Mouse (Mus musculus): ENCODE measurements at regions not wholly inside any gene's neighbourhood (a gene's known extent, or its start where the extent isn't known, plus 50 kb on each side); places are given as distances from the start of the nearest gene placed in this dataset.

- no peaks in the 10 kb centered on the region for H3K27me3 ChIP-seq (ENCODE audit: control insufficient read depth, insufficient read depth, low read depth, low read length)
- WGBS: 69% methylated on average over 5 of the region's 5 CpGs
- no peaks in the 10 kb centered on the region for H3K9me3 ChIP-seq (ENCODE audit: control insufficient read depth, low read length)
- H3K9ac ChIP-seq (ENCODE audit: low read length): 0 out of 2 replicates have a peak overlapping the region, but pooled peaks have one; percentile 17
- peak overlapping the region; percentile 82 for H3K27ac ChIP-seq (ENCODE audit: low read length)
- no peak for ATAC-seq (ENCODE audit: low read depth)
- peaks cover 6% of the 10 kb centered on the region for H3K4me1 ChIP-seq (replicated peaks; ENCODE audit: control insufficient read depth, insufficient read depth, low read length)
- no peaks in the 10 kb centered on the region for H3K36me3 ChIP-seq (ENCODE audit: control insufficient read depth, insufficient read depth, low read length)
- H3K4me3 ChIP-seq (ENCODE audit: low read length): no peak overlapping the region
- H3K4me2 ChIP-seq (ENCODE audit: low read depth, low read length): no peak overlapping the region
Measured at GRCm38 (mm10) chr13:51912477-51912876, 66.0 kb downstream of the Gadd45g start.

GRCm38 (mm10) chr13:51912994-51913393 lies 66.5 kb downstream of the Gadd45g start:
- H3K27ac ChIP-seq (ENCODE audit: low read length): no peak overlapping the region
- 91% methylated on average over 3 of the region's 3 CpGs for WGBS
- peaks cover 2% of the 10 kb centered on the region; the same call in 1 of the 2 replicates for H3K27me3 ChIP-seq (ENCODE audit: control insufficient read depth, insufficient read depth, low read depth, low read length)
- no peak overlapping the region for H3K4me3 ChIP-seq (ENCODE audit: low read length)
- H3K9ac ChIP-seq (ENCODE audit: low read length): no peak overlapping the region
- peaks cover 6% of the 10 kb centered on the region for H3K4me1 ChIP-seq (replicated peaks; ENCODE audit: control insufficient read depth, insufficient read depth, low read length)
- H3K36me3 ChIP-seq (ENCODE audit: control insufficient read depth, insufficient read depth, low read length): no peaks in the 10 kb centered on the region
- no peak for ATAC-seq (ENCODE audit: low read depth)
- no peak overlapping the region for H3K4me2 ChIP-seq (ENCODE audit: low read depth, low read length)
- no peaks in the 10 kb centered on the region for H3K9me3 ChIP-seq (ENCODE audit: control insufficient read depth, low read length)

- ATAC-seq (ENCODE audit: low read depth): no peak
- H3K27me3 ChIP-seq (ENCODE audit: control insufficient read depth, insufficient read depth, low read depth, low read length): peaks cover 3% of the 10 kb centered on the region; the same call in 1 of the 2 replicates
- no peak overlapping the region for H3K4me2 ChIP-seq (ENCODE audit: low read depth, low read length)
- H3K36me3 ChIP-seq (ENCODE audit: control insufficient read depth, insufficient read depth, low read length): no peaks in the 10 kb centered on the region
- H3K4me3 ChIP-seq (ENCODE audit: low read length): no peak overlapping the region
- no peaks in the 10 kb centered on the region for H3K9me3 ChIP-seq (ENCODE audit: control insufficient read depth, low read length)
- 65% methylated on average over 15 of the region's 15 CpGs for WGBS
- H3K27ac ChIP-seq (ENCODE audit: low read length): no peak overlapping the region
- peaks cover 21% of the 10 kb centered on the region for H3K4me1 ChIP-seq (replicated peaks; ENCODE audit: control insufficient read depth, insufficient read depth, low read length)
- H3K9ac ChIP-seq (ENCODE audit: low read length): no peak overlapping the region
Measured at GRCm38 (mm10) chr13:51916666-51917240, 70.3 kb downstream of the Gadd45g start.

- H3K4me1 ChIP-seq (replicated peaks; ENCODE audit: control insufficient read depth, insufficient read depth, low read length): peaks cover 15% of the 10 kb centered on the region
- no peak for ATAC-seq (ENCODE audit: low read depth)
- H3K9ac ChIP-seq (ENCODE audit: low read length): peak overlapping the region; percentile 4; the same call in 1 of the 2 replicates
- H3K36me3 ChIP-seq (ENCODE audit: control insufficient read depth, insufficient read depth, low read length): no peaks in the 10 kb centered on the region
- H3K27ac ChIP-seq (ENCODE audit: low read length): no peak overlapping the region
- H3K27me3 ChIP-seq (ENCODE audit: control insufficient read depth, insufficient read depth, low read depth, low read length): peaks cover 3% of the 10 kb centered on the region; the same call in 1 of the 2 replicates
- no peak overlapping the region for H3K4me3 ChIP-seq (ENCODE audit: low read length)
- WGBS: 60% methylated on average over 7 of the region's 7 CpGs
- no peaks in the 10 kb centered on the region for H3K9me3 ChIP-seq (ENCODE audit: control insufficient read depth, low read length)
- no peak overlapping the region for H3K4me2 ChIP-seq (ENCODE audit: low read depth, low read length)
Measured at GRCm38 (mm10) chr13:51917658-51918057, 71.2 kb downstream of the Gadd45g start.

- Histone ChIP-seq H3K27me3 (ENCODE audit: control insufficient read depth, insufficient read depth, low read depth, low read length) (peaks cover 3% of the 10 kb centered on the region; the same call in 1 of the 2 replicates), H3K4me1 (replicated peaks; ENCODE audit: control insufficient read depth, insufficient read depth, low read length) (peaks cover 15% of the 10 kb centered on the region), H3K36me3 (ENCODE audit: control insufficient read depth, insufficient read depth, low read length) (no peaks in the 10 kb centered on the region), H3K27ac (ENCODE audit: low read length) (no peak overlapping the region), H3K4me2 (ENCODE audit: low read depth, low read length) (no peak overlapping the region), H3K4me3 (ENCODE audit: low read length) (no peak overlapping the region), H3K9ac (ENCODE audit: low read length) (no peak overlapping the region), H3K9me3 (ENCODE audit: control insufficient read depth, low read length) (no peaks in the 10 kb centered on the region)
- no peak for ATAC-seq (ENCODE audit: low read depth)
- WGBS: 62% methylated on average over 8 of the region's 8 CpGs
Measured at GRCm38 (mm10) chr13:51918108-51918507, 71.6 kb downstream of the Gadd45g start.

- Histone ChIP-seq H3K4me2 (ENCODE audit: low read depth, low read length) (no peak overlapping the region), H3K4me3 (ENCODE audit: low read length) (no peak overlapping the region), H3K27ac (ENCODE audit: low read length) (no peak overlapping the region), H3K27me3 (ENCODE audit: control insufficient read depth, insufficient read depth, low read depth, low read length) (peaks cover 3% of the 10 kb centered on the region; the same call in 1 of the 2 replicates), H3K9me3 (ENCODE audit: control insufficient read depth, low read length) (no peaks in the 10 kb centered on the region), H3K9ac (ENCODE audit: low read length) (no peak overlapping the region), H3K36me3 (ENCODE audit: control insufficient read depth, insufficient read depth, low read length) (no peaks in the 10 kb centered on the region), H3K4me1 (replicated peaks; ENCODE audit: control insufficient read depth, insufficient read depth, low read length) (peaks cover 15% of the 10 kb centered on the region)
- no peak for ATAC-seq (ENCODE audit: low read depth)
- WGBS: 54% methylated on average over 10 of the region's 10 CpGs
Measured at GRCm38 (mm10) chr13:51918781-51919170, 72.3 kb downstream of the Gadd45g start.

GRCm38 (mm10) chr13:51919171-51919793 lies 72.8 kb downstream of the Gadd45g start:
- no peaks in the 10 kb centered on the region for H3K36me3 ChIP-seq (ENCODE audit: control insufficient read depth, insufficient read depth, low read length)
- no peaks in the 10 kb centered on the region for H3K9me3 ChIP-seq (ENCODE audit: control insufficient read depth, low read length)
- H3K4me1 ChIP-seq (replicated peaks; ENCODE audit: control insufficient read depth, insufficient read depth, low read length): peaks cover 15% of the 10 kb centered on the region
- H3K4me3 ChIP-seq (ENCODE audit: low read length): no peak overlapping the region
- H3K9ac ChIP-seq (ENCODE audit: low read length): no peak overlapping the region
- ATAC-seq (ENCODE audit: low read depth): no peak
- H3K27ac ChIP-seq (ENCODE audit: low read length): no peak overlapping the region
- 61% methylated on average over 14 of the region's 14 CpGs for WGBS
- peaks cover 3% of the 10 kb centered on the region; the same call in 1 of the 2 replicates for H3K27me3 ChIP-seq (ENCODE audit: control insufficient read depth, insufficient read depth, low read depth, low read length)
- no peak overlapping the region for H3K4me2 ChIP-seq (ENCODE audit: low read depth, low read length)

- H3K27me3 ChIP-seq (ENCODE audit: control insufficient read depth, insufficient read depth, low read depth, low read length): peaks cover 3% of the 10 kb centered on the region; the same call in 1 of the 2 replicates
- no peak for ATAC-seq (ENCODE audit: low read depth)
- no peak overlapping the region for H3K4me3 ChIP-seq (ENCODE audit: low read length)
- WGBS: 82% methylated on average over 3 of the region's 3 CpGs
- peaks cover 15% of the 10 kb centered on the region for H3K4me1 ChIP-seq (replicated peaks; ENCODE audit: control insufficient read depth, insufficient read depth, low read length)
- 0 out of 2 replicates have a peak overlapping the region, but pooled peaks have one; percentile 15 for H3K27ac ChIP-seq (ENCODE audit: low read length)
- no peak overlapping the region for H3K9ac ChIP-seq (ENCODE audit: low read length)
- no peaks in the 10 kb centered on the region for H3K36me3 ChIP-seq (ENCODE audit: control insufficient read depth, insufficient read depth, low read length)
- no peaks in the 10 kb centered on the region for H3K9me3 ChIP-seq (ENCODE audit: control insufficient read depth, low read length)
- H3K4me2 ChIP-seq (ENCODE audit: low read depth, low read length): no peak overlapping the region
Measured at GRCm38 (mm10) chr13:51919937-51920336, 73.5 kb downstream of the Gadd45g start.

- H3K4me1 ChIP-seq (replicated peaks; ENCODE audit: control insufficient read depth, insufficient read depth, low read length): peaks cover 15% of the 10 kb centered on the region
- ATAC-seq (ENCODE audit: low read depth): peak; percentile 83
Measured at GRCm38 (mm10) chr13:51920511-51921351, 74.3 kb downstream of the Gadd45g start.

More at GRCm38 (mm10) chr13:51920511-51921351, 74.3 kb downstream of the Gadd45g start:
- peak overlapping the region; percentile 15 for H3K27ac ChIP-seq (ENCODE audit: low read length)
- no peaks in the 10 kb centered on the region for H3K36me3 ChIP-seq (ENCODE audit: control insufficient read depth, insufficient read depth, low read length)
- no peak overlapping the region for H3K4me2 ChIP-seq (ENCODE audit: low read depth, low read length)
- H3K27me3 ChIP-seq (ENCODE audit: control insufficient read depth, insufficient read depth, low read depth, low read length): peaks cover 3% of the 10 kb centered on the region; the same call in 1 of the 2 replicates
- H3K9ac ChIP-seq (ENCODE audit: low read length): no peak overlapping the region
- H3K9me3 ChIP-seq (ENCODE audit: control insufficient read depth, low read length): no peaks in the 10 kb centered on the region
- 17% methylated on average over 15 of the region's 15 CpGs for WGBS
- no peak overlapping the region for H3K4me3 ChIP-seq (ENCODE audit: low read length)
